Mouse (Mus musculus): ENCODE results near the gene Vdac2.
A peak's percentile ranks its signal among the peaks of the same experiment; 100 is the strongest.

Vdac2 gene

DNA sequence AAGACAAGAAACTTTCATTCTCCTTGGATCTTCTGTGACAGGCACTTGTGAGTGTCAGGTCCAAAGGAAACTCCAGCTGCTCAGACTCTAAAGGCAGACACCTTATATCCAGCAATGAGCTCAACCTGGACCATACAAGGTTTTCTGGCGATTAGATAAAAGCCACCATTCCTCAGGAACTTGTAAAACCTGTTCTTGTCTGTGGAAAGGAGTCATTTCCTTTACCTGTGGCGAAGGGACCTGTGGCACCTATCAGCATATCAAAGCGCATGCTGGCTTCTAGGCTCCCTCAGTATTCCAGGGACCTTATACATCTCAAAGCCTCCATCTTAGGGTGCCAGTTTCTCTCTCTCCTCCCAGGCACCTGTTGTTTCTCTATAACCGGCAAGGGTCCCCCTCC is 7.6 kb upstream of the Vdac2 start:
- DNase-seq (ENCODE audit: low spot score): no peak

DNA sequence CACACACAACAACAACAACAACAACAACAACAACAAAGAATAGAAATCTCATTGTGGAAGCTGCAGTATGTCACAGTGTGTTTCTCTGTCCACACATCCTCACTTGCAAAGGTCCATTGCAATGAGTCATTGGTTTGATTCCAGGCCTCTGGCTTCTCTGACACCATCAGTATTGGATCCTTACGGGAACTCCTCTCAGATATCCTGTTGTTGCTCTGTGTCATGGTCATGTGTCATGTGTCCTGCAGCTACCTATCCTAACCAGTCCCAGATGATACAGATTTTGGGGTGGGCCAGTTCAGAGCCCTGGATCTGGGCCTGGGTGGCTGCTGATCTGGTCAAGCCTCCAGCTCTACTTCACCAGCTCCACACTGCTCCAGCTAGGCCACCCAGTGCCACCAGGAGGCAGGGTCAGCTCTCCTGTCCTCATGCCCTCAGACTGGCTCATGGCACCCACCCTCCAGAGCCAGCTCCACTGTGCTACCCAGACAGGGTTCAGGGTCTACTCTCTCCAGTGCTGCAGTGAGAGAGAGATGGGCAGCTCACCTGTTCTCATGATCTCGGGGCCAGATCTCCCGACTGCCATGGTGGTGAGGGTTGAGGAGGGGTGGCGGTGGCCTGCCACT is 4.0 kb upstream of the Vdac2 start:
- DNase-seq (ENCODE audit: low spot score): no peak

DNA sequence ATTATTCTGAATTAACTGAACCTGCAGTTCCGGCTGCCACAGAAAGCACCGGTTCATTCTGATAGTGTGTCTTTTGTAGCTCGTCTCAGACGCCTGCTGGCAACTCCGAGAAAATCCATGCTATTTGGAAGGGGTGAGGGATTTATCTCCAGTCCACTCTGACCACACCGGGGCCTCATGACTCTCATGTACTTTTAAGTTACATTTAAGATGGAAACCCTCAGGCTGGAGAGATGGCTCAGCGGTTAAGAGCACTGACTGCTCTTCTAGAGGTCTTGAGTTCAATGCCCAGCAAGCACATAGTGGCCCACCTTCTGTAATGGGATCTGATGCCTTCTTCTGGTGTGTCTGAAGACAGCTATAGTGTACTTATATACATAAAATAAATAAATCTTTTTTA is 2.7 kb upstream of the Vdac2 start:
- no peak for DNase-seq (ENCODE audit: low spot score)

DNA sequence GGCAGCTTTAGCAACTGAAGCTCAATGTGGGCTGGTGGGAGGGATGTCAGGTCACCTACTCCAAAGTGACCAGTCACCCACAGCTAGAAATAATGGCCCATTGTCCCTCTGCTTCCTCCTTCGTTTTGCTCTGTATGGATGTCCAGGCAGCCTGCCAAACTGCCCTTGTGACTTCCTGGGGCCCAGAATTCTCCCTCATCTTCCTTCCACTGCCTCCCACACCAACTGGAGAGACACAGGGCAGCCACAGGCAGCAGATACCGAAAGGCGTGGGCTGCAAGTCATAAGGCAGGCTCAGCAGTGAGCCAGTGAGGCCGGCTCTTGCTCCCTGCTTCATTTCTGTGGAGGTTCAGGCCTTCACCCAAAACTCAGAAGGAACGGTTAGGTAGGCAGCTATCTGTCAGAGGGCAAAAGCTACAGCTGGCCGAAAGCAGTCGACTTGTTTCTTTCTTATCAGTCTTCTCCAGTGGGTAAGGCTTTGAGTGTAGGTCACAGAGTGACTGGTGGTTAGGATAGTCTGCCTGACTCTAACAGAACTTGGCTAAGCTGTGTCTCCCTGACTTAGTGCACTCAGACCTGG is 2.2 kb upstream of the Vdac2 start:
- no peak for DNase-seq (ENCODE audit: low spot score)

DNA sequence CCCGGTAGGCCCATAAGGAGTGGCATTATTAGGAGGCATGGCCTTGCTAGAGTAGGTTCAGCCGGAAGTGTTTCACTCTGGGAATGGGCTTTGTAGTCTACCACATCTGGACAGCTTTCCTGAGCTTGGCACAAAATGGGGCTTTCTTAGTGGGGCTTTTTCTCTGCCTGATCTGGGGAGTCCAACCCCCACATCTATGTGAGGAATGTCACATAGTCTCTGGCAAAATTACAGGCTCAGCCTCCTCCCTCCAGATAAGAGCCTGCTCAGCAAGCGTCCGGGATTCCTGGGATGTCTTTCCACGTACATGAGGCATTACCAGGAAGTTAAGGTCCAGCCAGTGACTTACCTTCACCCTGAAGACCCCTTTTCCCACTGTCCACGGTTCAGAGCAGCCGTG is 1.1 kb upstream of the Vdac2 start:
- no peak for DNase-seq (ENCODE audit: low spot score)

DNA sequence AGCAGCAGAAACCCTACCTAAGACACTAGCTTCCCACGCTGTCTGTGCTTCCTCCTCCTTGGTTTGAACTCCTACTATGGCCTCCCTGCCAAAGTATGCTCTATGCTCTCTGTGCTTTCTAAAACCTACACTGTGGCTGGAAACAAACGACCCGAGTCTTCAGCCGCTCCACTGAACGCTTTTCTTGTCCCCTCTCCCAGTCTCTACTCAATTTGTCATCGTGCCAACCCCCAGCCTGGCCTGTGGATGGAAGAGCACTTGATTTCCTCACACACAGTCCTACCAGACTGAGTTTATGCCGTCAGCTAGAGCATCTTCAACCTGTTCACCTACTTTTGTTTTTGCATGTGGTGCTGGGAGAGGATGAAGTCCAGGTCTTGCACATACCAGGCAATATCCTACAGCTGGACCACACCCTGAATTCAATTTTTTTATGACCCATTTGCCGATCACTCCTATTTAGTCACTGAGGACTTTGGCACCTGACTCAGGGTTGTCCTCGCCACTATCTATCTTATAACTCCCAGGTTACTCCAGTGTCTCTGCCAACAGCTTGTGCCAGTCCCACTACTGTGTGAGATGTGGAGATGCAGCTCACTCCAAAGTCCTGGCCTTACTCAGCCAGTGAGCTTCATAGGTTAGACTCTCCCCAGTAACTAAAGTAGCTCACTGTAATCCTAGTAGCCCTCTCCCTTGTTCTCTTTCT is 901 bp downstream of the Vdac2 start:
- DNase-seq (ENCODE audit: low spot score): no peak

DNA sequence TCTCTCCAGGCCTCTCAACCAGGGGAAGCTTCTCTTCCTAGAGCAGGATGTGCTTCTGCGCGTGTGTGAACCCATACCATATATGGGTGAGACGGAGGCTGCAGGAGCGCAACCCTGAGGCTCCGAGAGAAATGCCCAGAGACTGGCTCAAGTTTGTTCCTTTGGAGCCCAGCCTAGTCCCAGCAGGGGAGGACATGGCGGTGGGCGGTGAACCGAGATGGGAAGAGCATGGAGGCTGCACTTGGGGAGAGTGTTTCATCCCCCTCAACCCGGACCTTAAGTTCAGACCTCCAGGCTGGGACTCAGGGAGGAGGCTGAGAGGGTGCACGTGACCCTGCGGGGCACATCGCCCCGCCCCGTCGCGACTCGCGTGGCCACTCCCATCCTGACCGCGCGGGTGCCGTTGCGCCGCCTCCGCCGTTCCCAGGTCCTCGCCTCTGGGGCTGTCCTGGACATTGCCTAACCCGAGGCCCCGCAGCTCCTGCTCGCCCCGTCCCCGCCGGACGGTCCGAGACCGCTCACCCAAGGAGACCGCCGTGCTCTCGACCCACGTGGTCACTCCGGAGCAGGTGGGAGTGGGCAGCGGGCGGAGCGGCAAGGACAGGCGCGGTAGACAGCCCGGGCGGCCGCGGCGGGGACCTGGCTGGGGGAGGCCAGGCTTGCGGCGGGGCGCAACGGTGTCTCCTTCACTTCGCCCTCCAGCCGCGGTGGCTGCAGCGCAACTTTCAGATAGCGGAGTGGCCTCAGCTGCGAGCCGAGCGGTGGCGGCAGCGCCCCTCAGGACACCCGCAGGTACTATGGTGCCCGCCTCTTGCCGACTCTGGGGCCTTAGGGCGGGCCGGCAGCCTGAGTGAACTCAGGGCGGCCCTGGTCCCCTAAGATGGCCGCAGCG is 6.1 kb downstream of the Vdac2 start:
- DNase-seq (ENCODE audit: low spot score): peak; percentile 95

DNA sequence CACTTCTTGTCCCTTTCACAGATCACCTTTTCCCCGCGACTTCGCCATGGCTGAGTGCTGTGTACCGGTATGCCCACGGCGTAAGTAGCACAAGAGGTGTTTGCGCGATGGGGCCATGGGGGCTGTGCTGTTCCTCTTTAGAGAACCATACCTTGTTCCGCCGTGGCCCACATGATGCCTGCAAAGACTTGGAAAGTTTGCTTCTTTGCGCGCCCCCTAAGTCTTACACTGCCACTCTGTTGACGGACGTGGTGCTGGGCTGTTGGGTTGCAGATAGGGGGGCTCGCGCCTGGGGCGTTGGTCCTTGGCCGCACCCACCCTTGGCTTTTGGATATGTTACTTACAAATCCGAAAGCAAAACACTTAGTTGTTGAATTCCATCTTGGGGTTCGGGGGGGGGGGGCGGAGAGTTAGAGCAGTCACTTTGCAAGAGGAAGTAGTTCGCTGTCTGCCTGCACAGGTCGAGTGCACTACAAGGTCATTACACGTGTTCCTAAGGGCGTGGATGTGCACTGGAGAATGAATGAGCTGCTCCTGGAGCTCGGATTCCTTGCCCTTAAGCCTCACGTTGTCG is 6.9 kb downstream of the Vdac2 start:
- DNase-seq (ENCODE audit: low spot score): peak; percentile 30

DNA sequence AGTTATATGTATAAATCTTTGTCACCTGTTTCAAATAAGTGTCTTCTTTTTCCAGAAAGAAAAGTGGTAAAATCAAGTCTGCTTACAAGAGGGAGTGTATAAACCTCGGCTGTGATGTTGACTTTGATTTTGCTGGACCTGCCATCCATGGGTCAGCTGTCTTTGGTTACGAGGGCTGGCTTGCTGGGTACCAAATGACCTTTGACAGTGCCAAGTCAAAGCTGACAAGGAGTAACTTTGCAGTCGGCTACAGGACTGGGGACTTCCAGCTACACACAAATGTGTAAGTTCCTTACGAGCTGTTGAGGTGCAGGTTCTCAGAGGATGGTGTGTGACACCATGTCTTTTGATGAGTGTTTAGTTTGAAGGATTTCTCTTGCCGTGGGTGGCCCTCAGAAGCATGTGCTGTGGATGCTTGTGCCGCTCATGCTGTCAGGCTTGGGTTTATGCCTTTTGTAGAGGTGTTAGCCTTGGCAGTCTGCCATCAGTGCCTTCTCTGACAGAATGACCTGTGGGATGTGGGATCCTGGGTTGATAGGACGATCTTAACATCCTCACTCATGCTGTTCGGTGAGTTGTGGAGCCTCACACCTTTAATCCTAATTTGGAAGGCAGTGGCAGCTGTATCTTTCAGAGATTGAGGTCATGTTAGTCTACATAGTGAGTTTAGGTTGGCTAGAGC is 13.4 kb downstream of the Vdac2 start:
- DNase-seq (ENCODE audit: low spot score): no peak

DNA sequence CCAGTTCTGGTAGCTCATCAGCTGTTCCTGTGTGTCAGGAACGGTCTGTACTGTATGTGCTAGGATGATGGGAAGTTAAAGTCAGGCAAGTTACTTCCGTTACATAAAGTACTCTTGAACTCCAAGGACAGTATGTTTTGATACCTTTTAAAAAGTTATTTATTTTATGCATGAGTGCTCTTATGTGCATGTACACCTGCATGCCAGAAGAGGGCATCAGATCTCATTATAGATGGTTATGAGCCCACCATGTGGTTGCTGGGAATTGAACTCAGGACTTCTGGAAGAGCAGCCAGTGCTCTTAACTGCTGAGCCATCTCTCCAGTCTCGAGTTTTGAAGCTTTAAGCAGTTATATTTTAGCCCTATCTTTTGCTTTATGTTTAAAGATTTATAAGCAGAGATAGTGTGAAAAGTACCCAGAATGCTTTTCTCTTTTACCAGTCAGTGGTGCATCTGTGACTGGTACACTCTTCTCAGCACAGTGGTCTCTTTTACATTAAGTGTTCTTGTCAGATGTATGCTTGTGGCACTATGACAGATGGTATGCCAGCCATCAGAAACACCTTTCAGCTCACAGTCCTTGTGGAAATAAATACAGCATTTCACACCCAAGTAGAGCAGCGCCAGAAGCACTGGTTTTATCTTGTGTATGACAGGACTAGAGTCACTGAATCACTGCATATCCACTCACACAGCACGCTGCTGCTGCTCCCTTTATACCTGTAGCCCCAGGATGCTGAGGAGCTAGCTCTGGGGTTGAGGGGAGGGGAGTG is 17.0 kb downstream of the Vdac2 start:
- no peak for DNase-seq (ENCODE audit: low spot score)

DNA sequence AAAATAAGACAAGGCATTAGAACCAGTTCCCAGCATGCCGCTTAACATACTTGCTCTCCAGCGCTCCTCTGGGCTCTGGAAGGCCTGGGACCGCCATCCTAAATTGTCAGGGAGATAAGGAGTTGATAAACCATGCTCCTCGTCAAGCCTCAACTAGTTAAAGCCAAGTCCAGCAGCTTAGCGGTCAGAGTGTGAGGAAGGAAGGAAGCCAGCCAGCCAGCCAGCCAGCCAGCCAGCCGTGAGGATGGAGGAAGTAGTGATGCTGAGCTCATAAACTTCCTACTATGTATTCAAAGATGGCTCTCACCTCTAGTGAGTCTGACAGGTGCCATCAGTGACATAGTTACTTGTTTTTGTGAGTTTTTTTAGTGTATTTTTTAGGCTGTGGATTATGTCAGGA is 18.2 kb downstream of the Vdac2 start:
- no peak for DNase-seq (ENCODE audit: low spot score)

DNA sequence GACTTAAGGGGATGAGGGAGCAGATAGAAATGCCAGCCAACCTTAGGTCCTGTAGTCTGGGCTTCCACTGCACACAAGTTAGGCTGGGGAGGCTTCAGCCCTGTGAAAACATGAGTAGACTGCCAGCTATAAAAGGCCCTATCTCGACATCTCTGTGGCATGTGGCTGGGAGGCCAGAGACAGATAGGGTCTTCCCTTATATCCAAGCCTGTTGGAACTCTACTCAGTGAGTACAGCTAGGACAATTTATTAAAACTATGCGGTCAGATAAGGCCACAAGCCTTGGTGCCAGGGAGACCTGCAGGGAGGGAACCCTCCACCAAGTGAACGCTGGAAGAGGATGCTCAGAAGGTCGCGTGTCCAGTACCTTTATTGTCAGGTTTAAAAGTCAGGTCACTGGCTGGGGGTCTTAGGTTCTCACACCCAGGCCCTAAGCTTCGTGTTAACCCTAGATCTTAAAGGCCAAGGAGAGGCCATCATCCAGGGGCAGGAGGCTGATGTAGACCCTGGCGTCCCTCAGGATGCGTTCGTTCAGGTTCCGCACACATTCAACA is 21.9 kb downstream of the Vdac2 start:
- no peak for DNase-seq (ENCODE audit: low spot score)

DNA sequence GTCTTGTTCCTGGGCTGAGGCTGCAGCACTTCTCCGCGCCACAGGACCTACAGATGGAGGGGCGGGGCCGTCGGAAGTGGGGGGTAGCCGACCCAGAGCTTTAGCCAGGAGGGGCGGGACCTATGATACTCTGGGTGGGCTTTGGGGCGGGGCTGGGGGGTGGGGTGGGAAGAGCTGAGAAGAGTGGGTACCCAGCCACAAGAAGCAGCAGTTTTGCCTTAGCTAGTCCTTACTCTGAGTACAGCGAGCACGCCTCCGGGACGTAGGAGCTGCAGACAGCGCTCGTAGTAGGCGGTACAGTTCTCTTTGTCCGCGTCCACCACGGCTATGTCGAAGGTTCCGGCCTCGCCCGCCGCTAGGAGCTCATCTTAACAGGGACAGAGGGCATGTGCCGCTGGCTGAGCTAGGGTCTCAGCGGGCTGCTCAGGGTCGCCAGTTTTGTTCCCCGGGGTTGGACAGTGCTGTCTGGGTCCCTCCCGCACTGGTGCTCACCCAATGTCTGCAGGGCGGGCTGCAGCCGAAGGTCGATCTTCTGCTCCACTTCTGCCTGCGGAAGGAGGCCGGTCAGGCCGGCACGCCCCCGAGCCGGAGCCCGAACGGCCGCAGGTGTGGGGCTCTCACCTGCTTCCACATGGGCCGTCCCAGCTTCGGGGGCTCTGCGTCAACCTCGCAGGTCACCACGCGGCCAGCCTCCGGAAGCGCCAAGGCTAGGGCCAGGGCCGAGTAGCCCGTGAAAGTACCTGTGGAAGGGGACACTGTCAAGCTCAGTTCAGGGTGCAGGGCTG is 22.5 kb downstream of the Vdac2 start:
- DNase-seq (ENCODE audit: low spot score): peak; percentile 18

DNA sequence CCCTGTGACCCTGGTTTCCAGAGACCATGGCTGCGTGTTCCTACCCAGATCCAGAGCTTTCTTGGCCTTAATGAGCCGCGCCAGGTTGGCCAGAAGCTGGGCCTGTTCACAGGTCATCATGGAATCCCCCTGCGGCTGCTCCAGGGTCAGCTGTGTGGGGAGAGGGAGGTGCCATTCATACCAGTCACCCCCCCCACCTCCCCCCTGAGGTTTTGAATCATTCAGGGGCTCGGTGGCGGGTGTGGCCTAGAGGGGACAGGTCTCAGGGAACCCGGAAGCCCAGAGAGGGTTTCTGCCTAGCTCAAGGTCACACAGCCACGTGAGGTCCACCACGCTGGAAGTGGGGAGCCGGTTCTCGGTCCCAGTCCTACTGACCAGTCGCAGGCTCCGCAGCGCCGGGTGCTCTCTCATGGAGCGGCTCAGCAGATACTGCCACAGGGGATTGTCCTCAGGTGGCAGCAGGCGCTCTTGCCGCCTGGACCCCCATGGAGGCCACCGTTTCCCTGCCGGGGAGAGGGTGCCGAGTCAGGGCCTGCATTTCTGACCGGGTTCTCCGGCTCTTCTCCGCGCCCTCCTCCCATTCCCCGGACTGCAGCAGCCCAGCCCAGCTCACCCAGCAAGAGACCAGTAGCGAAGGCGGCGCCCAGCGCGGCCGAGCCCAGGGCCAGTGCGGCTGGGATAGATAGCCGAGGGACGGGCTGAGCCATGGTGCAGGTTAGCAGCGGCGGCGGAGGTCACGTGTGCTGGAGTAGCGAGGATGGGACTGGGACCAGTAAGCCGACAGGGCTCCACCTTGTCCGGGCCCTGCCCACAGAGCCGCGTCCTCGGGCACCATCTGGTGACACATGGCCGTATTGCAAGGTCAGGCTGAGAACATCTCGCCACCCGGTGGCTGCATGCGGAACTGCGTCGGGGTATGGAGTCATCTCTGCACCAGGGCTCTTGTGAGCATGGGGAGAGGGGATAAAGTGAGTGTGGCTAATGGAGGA is 23.4 kb downstream of the Vdac2 start, which contains the start of gene Comtd1:
Comtd1 (minus strand) TSS at position 812 of the 989 bp plus-strand sequence.
- peak; percentile 91 for DNase-seq (ENCODE audit: low spot score)

DNA sequence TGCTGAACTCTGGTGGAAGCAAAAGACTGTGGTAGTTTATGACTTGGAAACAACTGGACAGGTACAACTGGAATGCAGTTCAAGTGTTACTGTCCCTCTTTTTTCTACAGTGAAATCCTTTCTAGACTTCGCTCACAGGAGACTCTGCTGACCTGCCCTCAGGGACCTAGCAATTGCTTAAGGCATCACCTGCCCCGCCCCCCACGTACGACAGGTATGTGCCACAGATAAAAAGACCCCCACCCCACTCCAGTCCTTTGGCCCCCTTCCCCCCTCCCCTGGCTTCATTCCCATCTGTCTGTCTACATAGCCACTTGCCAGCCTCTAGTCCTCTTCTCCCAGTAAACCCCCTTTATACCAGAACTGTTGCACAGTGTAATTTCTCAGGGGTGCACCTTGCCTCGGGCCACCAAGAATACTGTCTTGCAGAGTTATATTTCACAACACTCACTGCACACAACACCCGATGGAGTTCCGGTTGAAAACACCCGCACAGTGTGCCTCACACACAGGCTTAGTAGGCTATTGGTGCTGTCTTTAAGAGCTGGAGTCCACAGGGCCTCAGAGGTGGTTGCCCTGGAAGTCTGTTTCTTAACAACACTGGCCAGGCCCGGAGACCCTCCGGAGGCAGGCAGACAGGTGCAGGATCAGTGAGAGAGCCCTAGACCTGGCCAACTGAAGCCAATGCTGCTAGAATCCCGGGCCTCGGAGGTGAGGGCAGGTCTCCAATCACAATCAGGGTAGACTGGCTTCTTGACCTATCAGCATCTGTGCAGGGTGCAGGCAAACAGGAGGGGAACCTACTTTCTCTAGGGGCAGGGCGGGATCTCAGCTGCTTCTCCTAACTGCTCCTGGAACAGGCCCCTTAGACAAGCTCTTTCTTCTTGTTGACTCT is 24.7 kb downstream of the Vdac2 start:
- DNase-seq (ENCODE audit: low spot score): no peak

DNA sequence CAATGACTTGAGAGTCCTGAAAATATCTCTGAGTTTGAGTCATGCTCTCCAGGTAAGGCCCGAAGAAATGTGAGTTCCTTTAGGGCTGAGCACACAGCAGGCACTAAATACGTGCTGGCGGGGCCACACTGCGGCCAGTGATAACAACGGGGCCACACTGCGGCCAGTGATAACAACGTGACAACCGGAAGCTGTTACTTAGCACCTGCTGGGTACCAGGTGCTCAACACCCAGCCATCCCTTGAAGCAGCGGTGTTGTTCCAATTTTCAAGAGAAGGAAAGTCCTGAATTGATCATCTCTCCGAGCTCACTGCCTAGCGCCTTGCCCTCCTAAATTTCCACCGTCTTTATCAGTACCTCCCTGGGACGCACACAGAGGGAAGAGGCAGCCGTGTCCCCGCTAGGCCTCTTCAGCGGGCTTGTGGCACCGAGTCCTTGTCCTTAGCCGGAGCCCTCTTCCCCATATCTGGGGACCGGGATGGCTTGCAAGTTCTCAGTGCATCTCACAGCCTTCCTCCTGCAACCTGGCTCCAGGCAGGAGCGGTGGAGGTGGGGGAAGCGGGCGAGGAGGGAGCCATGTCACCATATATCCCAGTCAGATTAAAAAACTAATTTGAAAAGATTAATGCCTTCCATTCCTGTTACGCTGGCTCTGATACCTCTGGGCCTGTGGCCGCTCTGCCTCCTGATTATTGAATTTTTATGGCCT is 25.5 kb downstream of the Vdac2 start:
- DNase-seq (ENCODE audit: low spot score): no peak

All from T-cell, adult 2 months (primary cell).